Mouse (Mus musculus): ENCODE measurements around the gene Ifnlr1. TPM values are rescaled to one million over a fixed set of nuclear protein-coding genes. Genes with fewer than 3 reads are reported as not detected.

Ifnlr1 gene
- polyA plus RNA-seq, 1 experiment from 2014 or later, result 2.7 TPM

GRCm38 (mm10) chr4:135681789-135682188 lies 4.3 kb upstream of the Ifnlr1 start:
- H3K9ac ChIP-seq (replicated peaks; ENCODE audit: low read depth), result no peak overlapping the region
- ATAC-seq, result no peak
- H3K4me1 ChIP-seq (ENCODE audit: insufficient read depth, low read depth, low read length), result no peaks in the 10 kb centered on the region
- no peak overlapping the region for H3K4me2 ChIP-seq (replicated peaks; ENCODE audit: low read depth, low read length)
- TF ChIP-seq CTCF (IDR thresholded peaks at IDR 0.05), result no peak
- TF ChIP-seq EP300 (IDR thresholded peaks at IDR 0.05), result no peak
- H3K36me3 ChIP-seq (ENCODE audit: insufficient read depth, low read length), result no peaks in the 10 kb centered on the region
- WGBS, result 63% methylated on average over 5 of the region's 5 CpGs
- no peak for DNase-seq (ENCODE audit: low spot score)
- H3K4me3 ChIP-seq (ENCODE audit: low read depth, low read length), result no peak overlapping the region
- no peaks in the 10 kb centered on the region for H3K9me3 ChIP-seq (ENCODE audit: low read length)
- H3K27me3 ChIP-seq (replicated peaks; ENCODE audit: insufficient read depth, low read length), result 0 out of 2 replicates have a peak, but pooled peaks cover 4% of the 10 kb centered on the region
- H3K27ac ChIP-seq (ENCODE audit: low read length), result no peak overlapping the region

DNA sequence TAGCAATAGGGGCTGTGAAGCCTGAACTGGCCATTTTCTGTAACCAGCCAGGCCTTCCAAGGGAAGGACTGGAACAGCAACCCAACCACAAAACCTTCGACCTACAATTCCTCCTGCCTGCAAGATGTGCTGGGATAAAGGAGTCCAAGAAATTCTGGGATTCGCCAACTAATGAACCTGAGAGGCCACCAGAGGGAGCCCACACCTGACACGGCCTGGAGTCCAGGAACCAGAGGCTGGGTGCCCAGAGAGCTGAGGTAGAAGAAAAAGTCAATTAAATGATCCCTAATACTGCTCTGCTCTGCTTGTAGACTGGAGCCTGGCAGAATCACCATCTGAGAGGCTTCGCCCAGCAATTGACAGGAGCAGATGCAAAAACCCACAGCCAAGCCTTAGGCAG lies 2.5 kb upstream of the Ifnlr1 start:
- Histone ChIP-seq H3K4me3 (ENCODE audit: low read depth, low read length) (no peak overlapping the region), H3K9me3 (ENCODE audit: low read length) (no peaks in the 10 kb centered on the region), H3K4me2 (replicated peaks; ENCODE audit: low read depth, low read length) (no peak overlapping the region), H3K36me3 (ENCODE audit: insufficient read depth, low read length) (no peaks in the 10 kb centered on the region), H3K4me1 (ENCODE audit: insufficient read depth, low read depth, low read length) (no peaks in the 10 kb centered on the region), H3K27ac (ENCODE audit: low read length) (no peak overlapping the region), H3K9ac (replicated peaks; ENCODE audit: low read depth) (no peak overlapping the region), H3K27me3 (replicated peaks; ENCODE audit: insufficient read depth, low read length) (0 out of 2 replicates have a peak, but pooled peaks cover 4% of the 10 kb centered on the region)
- 17% methylated on average over 4 of the region's 4 CpGs for WGBS
- ATAC-seq (no peak), DNase-seq (ENCODE audit: low spot score) (peak; percentile 62)
- TF ChIP-seq EP300 (IDR thresholded peaks at IDR 0.05) (no peak), CTCF (IDR thresholded peaks at IDR 0.05) (peak; percentile 70)

- TF ChIP-seq EP300 (IDR thresholded peaks at IDR 0.05) (no peak), CTCF (IDR thresholded peaks at IDR 0.05) (no peak)
- no peak overlapping the region for H3K27ac ChIP-seq (ENCODE audit: low read length)
- no peak overlapping the region for H3K9ac ChIP-seq (replicated peaks; ENCODE audit: low read depth)
- H3K9me3 ChIP-seq (ENCODE audit: low read length), result no peaks in the 10 kb centered on the region
- H3K4me1 ChIP-seq (ENCODE audit: insufficient read depth, low read depth, low read length), result no peaks in the 10 kb centered on the region
- H3K36me3 ChIP-seq (ENCODE audit: insufficient read depth, low read length), result no peaks in the 10 kb centered on the region
- WGBS, result 38% methylated on average over 3 of the region's 3 CpGs
- H3K4me2 ChIP-seq (replicated peaks; ENCODE audit: low read depth, low read length), result no peak overlapping the region
- DNase-seq (ENCODE audit: low spot score), result peak; percentile 55
- H3K27me3 ChIP-seq (replicated peaks; ENCODE audit: insufficient read depth, low read length), result 0 out of 2 replicates have a peak, but pooled peaks cover 4% of the 10 kb centered on the region
- no peak for ATAC-seq
- no peak overlapping the region for H3K4me3 ChIP-seq (ENCODE audit: low read depth, low read length)
These were observed 1.4 kb upstream of the Ifnlr1 start for GRCm38 (mm10) chr4:135684731-135685130.

DNA sequence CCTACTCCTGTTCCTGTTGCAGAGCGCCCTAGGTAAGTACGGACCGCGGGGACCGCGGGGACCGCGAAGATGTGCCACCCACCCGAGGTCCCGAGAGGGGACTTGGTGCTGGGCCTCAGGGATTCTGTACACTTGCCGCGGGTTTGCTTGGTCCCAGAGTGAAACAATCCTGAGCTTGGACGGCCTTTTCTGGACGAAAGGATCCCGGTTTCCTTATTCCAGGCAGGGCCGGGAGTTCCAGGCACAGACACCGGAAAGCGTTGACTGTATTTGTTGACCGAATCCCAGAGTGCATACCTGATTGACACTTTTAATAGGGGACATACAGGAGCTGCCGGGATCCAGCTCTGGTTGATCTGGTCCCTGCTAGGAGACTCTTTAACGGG lies 474 bp downstream of the Ifnlr1 start:
- Histone ChIP-seq H3K27ac (ENCODE audit: low read length) (peak overlapping the region; percentile 62; the same call in 1 of the 2 replicates), H3K4me1 (ENCODE audit: insufficient read depth, low read depth, low read length) (no peaks in the 10 kb centered on the region), H3K9me3 (ENCODE audit: low read length) (no peaks in the 10 kb centered on the region), H3K36me3 (ENCODE audit: insufficient read depth, low read length) (no peaks in the 10 kb centered on the region), H3K4me2 (replicated peaks; ENCODE audit: low read depth, low read length) (peak overlapping the region; percentile 77), H3K27me3 (replicated peaks; ENCODE audit: insufficient read depth, low read length) (0 out of 2 replicates have a peak, but pooled peaks cover 4% of the 10 kb centered on the region), H3K9ac (replicated peaks; ENCODE audit: low read depth) (peak overlapping the region; percentile 39), H3K4me3 (ENCODE audit: low read depth, low read length) (peak overlapping the region; percentile 60)
- ATAC-seq, result peak; percentile 8; the same call in 1 of the 2 replicates
- 1% methylated on average over 21 of the region's 21 CpGs for WGBS
- DNase-seq (ENCODE audit: low spot score), result peak; percentile 27
- TF ChIP-seq EP300 (IDR thresholded peaks at IDR 0.05) (no peak), CTCF (IDR thresholded peaks at IDR 0.05) (no peak)

DNA sequence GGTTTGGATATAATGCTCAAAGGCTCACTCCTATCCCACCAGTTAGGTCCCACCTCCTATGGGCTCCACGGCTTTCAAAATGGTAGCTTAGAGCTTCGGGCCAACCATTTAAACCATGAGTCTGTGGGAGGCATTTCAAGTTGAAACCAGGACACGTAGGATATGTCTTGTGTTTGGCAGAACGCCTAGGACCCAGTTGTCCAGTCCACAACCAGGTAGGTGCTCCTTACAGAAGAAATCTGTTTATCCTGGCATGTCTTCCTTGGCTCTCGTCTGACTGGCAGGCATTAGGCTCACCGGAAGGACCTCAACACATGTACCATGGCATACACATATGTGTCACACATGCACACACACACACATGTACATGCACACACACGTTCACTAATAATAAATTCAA lies 3.7 kb downstream of the Ifnlr1 start:
- 65% methylated on average over 7 of the region's 7 CpGs for WGBS
- no peak overlapping the region for H3K9ac ChIP-seq (replicated peaks; ENCODE audit: low read depth)
- no peak overlapping the region for H3K27ac ChIP-seq (ENCODE audit: low read length)
- H3K4me2 ChIP-seq (replicated peaks; ENCODE audit: low read depth, low read length), result no peak overlapping the region
- ATAC-seq (no peak), DNase-seq (ENCODE audit: low spot score) (no peak)
- H3K36me3 ChIP-seq (ENCODE audit: insufficient read depth, low read length), result no peaks in the 10 kb centered on the region
- no peaks in the 10 kb centered on the region for H3K4me1 ChIP-seq (ENCODE audit: insufficient read depth, low read depth, low read length)
- H3K9me3 ChIP-seq (ENCODE audit: low read length), result no peaks in the 10 kb centered on the region
- TF ChIP-seq EP300 (IDR thresholded peaks at IDR 0.05), result no peak
- TF ChIP-seq CTCF (IDR thresholded peaks at IDR 0.05), result no peak
- 0 out of 2 replicates have a peak, but pooled peaks cover 4% of the 10 kb centered on the region for H3K27me3 ChIP-seq (replicated peaks; ENCODE audit: insufficient read depth, low read length)
- no peak overlapping the region for H3K4me3 ChIP-seq (ENCODE audit: low read depth, low read length)

DNA sequence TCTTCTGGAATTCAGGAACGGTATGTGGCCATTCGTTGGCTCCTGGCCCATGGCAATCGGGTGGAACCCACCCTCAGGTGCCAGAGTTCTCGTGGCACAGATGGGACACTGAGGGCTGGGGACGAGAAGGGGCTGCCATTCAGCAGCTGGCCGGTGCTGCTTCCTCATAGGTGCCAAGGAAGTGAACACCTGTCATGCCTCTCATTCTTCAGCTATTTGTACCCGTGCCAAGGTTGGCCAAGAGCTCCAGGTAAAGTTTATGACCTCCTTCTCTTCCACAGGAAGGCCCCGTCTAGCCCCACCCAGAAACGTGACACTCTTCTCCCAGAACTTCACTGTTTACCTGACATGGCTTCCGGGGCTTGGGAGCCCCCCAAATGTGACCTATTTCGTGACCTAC lies 4.2 kb downstream of the Ifnlr1 start:
- DNase-seq (ENCODE audit: low spot score) (peak; percentile 69), ATAC-seq (peak; percentile 50)
- no peak for TF ChIP-seq CTCF (IDR thresholded peaks at IDR 0.05)
- no peak for TF ChIP-seq EP300 (IDR thresholded peaks at IDR 0.05)
- Histone ChIP-seq H3K4me1 (ENCODE audit: insufficient read depth, low read depth, low read length) (no peaks in the 10 kb centered on the region), H3K4me3 (ENCODE audit: low read depth, low read length) (no peak overlapping the region), H3K27me3 (replicated peaks; ENCODE audit: insufficient read depth, low read length) (0 out of 2 replicates have a peak, but pooled peaks cover under 1% of the 10 kb centered on the region), H3K4me2 (replicated peaks; ENCODE audit: low read depth, low read length) (0 out of 2 replicates have a peak overlapping the region, but pooled peaks have one; percentile 3), H3K9me3 (ENCODE audit: low read length) (no peaks in the 10 kb centered on the region), H3K9ac (replicated peaks; ENCODE audit: low read depth) (no peak overlapping the region), H3K36me3 (ENCODE audit: insufficient read depth, low read length) (no peaks in the 10 kb centered on the region), H3K27ac (ENCODE audit: low read length) (no peak overlapping the region)
- WGBS, result 53% methylated on average over 11 of the region's 11 CpGs

DNA sequence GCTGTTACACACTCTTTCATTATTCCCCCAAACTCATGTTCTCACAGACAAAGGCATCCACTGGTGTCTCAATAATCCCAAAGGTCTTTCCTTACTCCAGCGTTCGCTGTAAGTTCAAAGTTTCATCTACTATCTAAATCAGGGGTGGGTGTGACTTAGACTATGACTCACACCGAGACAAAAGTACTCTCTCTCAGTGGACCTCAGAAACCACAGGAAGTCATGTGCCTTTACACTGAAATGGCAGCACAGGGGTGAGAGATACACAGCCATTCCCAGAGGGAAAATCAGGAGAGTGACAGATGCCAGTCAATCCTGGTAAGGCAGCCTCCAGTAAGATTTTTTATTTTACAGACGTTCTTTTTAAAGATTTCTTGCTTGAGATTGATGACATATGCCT lies 6.8 kb downstream of the Ifnlr1 start:
- ATAC-seq (no peak), DNase-seq (ENCODE audit: low spot score) (no peak)
- WGBS, result 73% methylated on average over 4 of the region's 4 CpGs
- TF ChIP-seq EP300 (IDR thresholded peaks at IDR 0.05) (no peak), CTCF (IDR thresholded peaks at IDR 0.05) (no peak)
- Histone ChIP-seq H3K4me2 (replicated peaks; ENCODE audit: low read depth, low read length) (no peak overlapping the region), H3K36me3 (ENCODE audit: insufficient read depth, low read length) (no peaks in the 10 kb centered on the region), H3K9me3 (ENCODE audit: low read length) (no peaks in the 10 kb centered on the region), H3K27me3 (replicated peaks; ENCODE audit: insufficient read depth, low read length) (no peaks in the 10 kb centered on the region), H3K4me1 (ENCODE audit: insufficient read depth, low read depth, low read length) (no peaks in the 10 kb centered on the region), H3K27ac (ENCODE audit: low read length) (no peak overlapping the region), H3K4me3 (ENCODE audit: low read depth, low read length) (no peak overlapping the region), H3K9ac (replicated peaks; ENCODE audit: low read depth) (no peak overlapping the region)
